17 mouse cellular contexts compared by ENCODE assay signal in genomic region chr2:165371066-165371465, GRCm38 (mm10). TPM values are rescaled to one million over a fixed set of nuclear protein-coding genes. Genes with fewer than 3 reads are reported as not detected.
A peak's percentile ranks its signal among the peaks of the same experiment; 100 is the strongest.
DNase-seq lines count a peak whose midpoint lies in the region; ATAC-seq and TF ChIP-seq lines count a peak whose summit lies in the region.
"Had no signal": no experiment of that assay in that cellular context is flagged by ENCODE, and none has a peak within 500 bp of the region (broad histone marks: within the 10 kb centered on the region; RNA-seq: fewer than 3 reads in every experiment).

No protein-coding gene starts in this region.

- peaks cover 35% of the 10 kb centered on the region for H3K27me3 ChIP-seq in heart, embryonic 10.5 days (ENCODE audit: insufficient read depth, poor library complexity, severe bottlenecking)
- H3K27me3 ChIP-seq in E14TG2a.4 (ENCODE audit: insufficient read depth, low read length), result peaks cover 19% of the 10 kb centered on the region
- peaks cover 34% of the 10 kb centered on the region for H3K27me3 ChIP-seq in embryonic facial prominence, embryonic 10.5 days (replicated peaks; ENCODE audit: low read depth, poor library complexity, severe bottlenecking)
- no peaks in the 10 kb centered on the region for H3K27me3 ChIP-seq in midbrain, embryonic 13.5 days

- intact Hi-C loops in heart, postnatal 14 days (cut with DNase I), result no loop called here

- H3K36me3 ChIP-seq in heart, embryonic 10.5 days, result peaks cover 12% of the 10 kb centered on the region
- no peaks in the 10 kb centered on the region for H3K36me3 ChIP-seq in E14TG2a.4 (ENCODE audit: insufficient read depth, low read length)
- peaks cover 19% of the 10 kb centered on the region for H3K36me3 ChIP-seq in embryonic facial prominence, embryonic 10.5 days (replicated peaks)
- H3K36me3 ChIP-seq in midbrain, embryonic 13.5 days, result peaks cover 24% of the 10 kb centered on the region

- no peak overlapping the region for H3K9ac ChIP-seq in midbrain, embryonic 13.5 days (replicated peaks)
- H3K9ac ChIP-seq: heart, embryonic 15.5 days had no signal

- H3K9me3 ChIP-seq in heart, embryonic 10.5 days, result no peaks in the 10 kb centered on the region
- no peaks in the 10 kb centered on the region for H3K9me3 ChIP-seq in E14TG2a.4 (ENCODE audit: low read length)
- no peaks in the 10 kb centered on the region for H3K9me3 ChIP-seq in embryonic facial prominence, embryonic 10.5 days
- H3K9me3 ChIP-seq in midbrain, embryonic 13.5 days, result no peaks in the 10 kb centered on the region
- H3K9me3 ChIP-seq: heart, embryonic 15.5 days had no signal

- peak overlapping the region; percentile 15; the same call in 1 of the 2 replicates for H3K4me2 ChIP-seq in midbrain, embryonic 13.5 days (replicated peaks)
- H3K4me2 ChIP-seq: heart, embryonic 15.5 days had no signal

- H3K27ac ChIP-seq in heart, embryonic 10.5 days, result no peak overlapping the region
- no peak overlapping the region for H3K27ac ChIP-seq in embryonic facial prominence, embryonic 10.5 days (replicated peaks)
- H3K27ac ChIP-seq in midbrain, embryonic 13.5 days, result no peak overlapping the region
- H3K27ac ChIP-seq: heart, embryonic 15.5 days had no signal

- DNase-seq in heart, embryonic 10.5 days (ENCODE audit: low spot score), result no peak
- DNase-seq in heart, postnatal 14 days, result no peak
- no peak for DNase-seq in embryonic facial prominence, embryonic 10.5 days (ENCODE audit: low spot score)
- DNase-seq in layer of hippocampus, adult 9-11 months, result no peak
- no peak for DNase-seq in testis, postnatal 14 days (ENCODE audit: low spot score)
- DNase-seq: liver; lung, postnatal 36 days; spleen, adult 18-20 months; thymus, postnatal 4 days had no signal

- TF ChIP-seq CTCF in E14TG2a.4 (conservative IDR thresholded peaks at IDR 0.05; ENCODE audit: low read length), result no peak

- H3K4me1 ChIP-seq in heart, embryonic 10.5 days, result peaks cover 31% of the 10 kb centered on the region
- peaks cover 30% of the 10 kb centered on the region for H3K4me1 ChIP-seq in E14TG2a.4 (replicated peaks; ENCODE audit: low read depth, low read length)
- H3K4me1 ChIP-seq in embryonic facial prominence, embryonic 10.5 days, result peaks cover 24% of the 10 kb centered on the region
- peaks cover 24% of the 10 kb centered on the region for H3K4me1 ChIP-seq in midbrain, embryonic 13.5 days (replicated peaks)

- H3K4me3 ChIP-seq in heart, embryonic 10.5 days, result 0 out of 2 replicates have a peak overlapping the region, but pooled peaks have one; percentile 12
- H3K4me3 ChIP-seq in E14TG2a.4 (replicated peaks; ENCODE audit: low read length), result peak overlapping the region; percentile 61
- 0 out of 2 replicates have a peak overlapping the region, but pooled peaks have one; percentile 8 for H3K4me3 ChIP-seq in embryonic facial prominence, embryonic 10.5 days
- H3K4me3 ChIP-seq in midbrain, embryonic 13.5 days (replicated peaks), result no peak overlapping the region
- H3K4me3 ChIP-seq: heart, embryonic 15.5 days had no signal

- WGBS in heart, embryonic 10.5 days, result 26% methylated on average over 3 of the region's 3 CpGs
- WGBS in embryonic facial prominence, embryonic 10.5 days, result 25% methylated on average over 3 of the region's 3 CpGs
- 33% methylated on average over 3 of the region's 3 CpGs for WGBS in midbrain, embryonic 13.5 days

- no peak for ATAC-seq in midbrain, embryonic 13.5 days
- ATAC-seq in megakaryocyte progenitor cell, adult 5-6 weeks (replicated peaks; ENCODE audit: poor library complexity), result no peak

RNA-seq across cellular contexts. Expression of gene Zfp663, which starts 2.5 kb away (rescaled TPM):
- polyA plus RNA-seq in heart, embryonic 10.5 days (2016; fragmentation: Nextera tagmentation; extraction: Ambion mirVana), result 0.23 and 0.60 TPM in 2 replicates
- total RNA-seq in heart, postnatal 14 days (2021), result not detected
- polyA plus RNA-seq in embryonic facial prominence, embryonic 10.5 days (2016; fragmentation: Nextera tagmentation; extraction: Ambion mirVana), result 3.0 and 3.2 TPM in 2 replicates
- 10.4 and 10.5 TPM in 2 replicates for polyA plus RNA-seq in midbrain, embryonic 13.5 days (2015; fragmentation: Nextera tagmentation; extraction: Ambion mirVana)
- total RNA-seq in megakaryocyte progenitor cell, adult 5-6 weeks (2015), result not detected in 2 replicates
- total RNA-seq in megakaryocyte progenitor cell, adult 5-6 weeks (2017), result not detected in 2 replicates
- total RNA-seq: gastrocnemius, adult 18-20 months; neutrophil, adult 5-6 weeks had no signal

RNA-seq across cellular contexts. Expression of gene Zfp334, which starts 17.0 kb away (rescaled TPM):
- 9.3 and 12.2 TPM in 2 replicates for polyA plus RNA-seq in heart, embryonic 10.5 days (2016; fragmentation: Nextera tagmentation; extraction: Ambion mirVana)
- total RNA-seq in heart, postnatal 14 days (2021), result 1 to 10 TPM; 2.9 to 3.0 TPM
- polyA plus RNA-seq in embryonic facial prominence, embryonic 10.5 days (2016; fragmentation: Nextera tagmentation; extraction: Ambion mirVana), result 20.8 and 21.6 TPM in 2 replicates
- polyA plus RNA-seq in midbrain, embryonic 13.5 days (2015; fragmentation: Nextera tagmentation; extraction: Ambion mirVana), result 14.1 and 14.5 TPM in 2 replicates
- not detected in 2 replicates for total RNA-seq in megakaryocyte progenitor cell, adult 5-6 weeks (2015)
- not detected in 2 replicates for total RNA-seq in megakaryocyte progenitor cell, adult 5-6 weeks (2017)
- total RNA-seq: neutrophil, adult 5-6 weeks had no signal

RNA-seq across cellular contexts. Expression of gene Ocstamp, which starts 29.1 kb away (rescaled TPM):
- 0.07 and 0.39 TPM in 2 replicates for polyA plus RNA-seq in heart, embryonic 10.5 days (2016; fragmentation: Nextera tagmentation; extraction: Ambion mirVana)
- total RNA-seq in heart, postnatal 14 days (2021), result not detected
- polyA plus RNA-seq in embryonic facial prominence, embryonic 10.5 days (2016; fragmentation: Nextera tagmentation; extraction: Ambion mirVana), result 0.06 and 0.18 TPM in 2 replicates
- polyA plus RNA-seq in midbrain, embryonic 13.5 days (2015; fragmentation: Nextera tagmentation; extraction: Ambion mirVana), result not detected in 2 replicates
- not detected in 2 replicates for total RNA-seq in megakaryocyte progenitor cell, adult 5-6 weeks (2015)
- not detected in 2 replicates for total RNA-seq in megakaryocyte progenitor cell, adult 5-6 weeks (2017)
- total RNA-seq: neutrophil, adult 5-6 weeks had no signal
- polyA plus RNA-seq: cortical plate, adult 2 months; kidney, embryonic 16.5 days had no signal

RNA-seq across cellular contexts. Expression of gene Elmo2, which starts 44.8 kb away (rescaled TPM):
- 56.5 and 61.3 TPM in 2 replicates for polyA plus RNA-seq in heart, embryonic 10.5 days (2016; fragmentation: Nextera tagmentation; extraction: Ambion mirVana)
- 10 to 100 TPM; 22.2 to 25.1 TPM for total RNA-seq in heart, postnatal 14 days (2021)
- polyA plus RNA-seq in embryonic facial prominence, embryonic 10.5 days (2016; fragmentation: Nextera tagmentation; extraction: Ambion mirVana), result 91.0 and 93.5 TPM in 2 replicates
- polyA plus RNA-seq in midbrain, embryonic 13.5 days (2015; fragmentation: Nextera tagmentation; extraction: Ambion mirVana), result 91.6 and 98.6 TPM in 2 replicates
- 45.9 and 49.3 TPM in 2 replicates for total RNA-seq in megakaryocyte progenitor cell, adult 5-6 weeks (2015)
- 30.6 and 32.2 TPM in 2 replicates for total RNA-seq in megakaryocyte progenitor cell, adult 5-6 weeks (2017)
